In genomic region chr3:51888295-51888661, GRCm38 (mm10) we compare ENCODE assay signal across 8 mouse cellular contexts.
DNase-seq lines count a peak whose midpoint lies in the region; ATAC-seq and TF ChIP-seq lines count a peak whose summit lies in the region.

No protein-coding gene starts in this region.

- 6% methylated on average over 8 of the region's 8 CpGs for WGBS in kidney, embryonic 15.5 days
- 1% methylated on average over 8 of the region's 8 CpGs for WGBS in forebrain, embryonic 12.5 days
- 3% methylated on average over 7 of the region's 8 CpGs for WGBS in limb, embryonic 14.5 days
- 5% methylated on average over 7 of the region's 8 CpGs for WGBS in neural tube, embryonic 14.5 days

- H3K4me2 ChIP-seq in kidney, embryonic 15.5 days, result peak overlapping the region; percentile 51
- peak overlapping the region; percentile 51 for H3K4me2 ChIP-seq in forebrain, embryonic 12.5 days
- H3K4me2 ChIP-seq in limb, embryonic 14.5 days (replicated peaks; ENCODE audit: low read depth, low read length, severe bottlenecking), result peak overlapping the region; percentile 50
- peak overlapping the region; percentile 39 for H3K4me2 ChIP-seq in neural tube, embryonic 14.5 days (ENCODE audit: low read depth, low read length)

- 0 out of 2 replicates have a peak, but pooled peaks have one; percentile 33 for ATAC-seq in kidney, embryonic 15.5 days (replicated peaks; ENCODE audit: low FRiP score)
- peak; percentile 52; the same call in 1 of the 2 replicates for ATAC-seq in forebrain, embryonic 12.5 days (ENCODE audit: low FRiP score)
- no peak for ATAC-seq in limb, embryonic 14.5 days (ENCODE audit: low FRiP score, low read depth)
- ATAC-seq in neural tube, embryonic 14.5 days (ENCODE audit: low read depth), result peak; percentile 52
- ATAC-seq in megakaryocyte-erythroid progenitor cell, adult 5-6 weeks (replicated peaks; ENCODE audit: low FRiP score, low TSS enrichment, poor library complexity, severe bottlenecking), result no peak
- no peak for ATAC-seq in activated CD4-positive, CD25-positive, alpha-beta regulatory T cell, adult 4 months

- no peaks in the 10 kb centered on the region for H3K9me3 ChIP-seq in kidney, embryonic 15.5 days (replicated peaks)
- H3K9me3 ChIP-seq in forebrain, embryonic 12.5 days, result no peaks in the 10 kb centered on the region
- no peaks in the 10 kb centered on the region for H3K9me3 ChIP-seq in limb, embryonic 14.5 days (ENCODE audit: control insufficient read depth, low read length)
- H3K9me3 ChIP-seq in neural tube, embryonic 14.5 days (ENCODE audit: control insufficient read depth, low read length), result no peaks in the 10 kb centered on the region

- H3K4me3 ChIP-seq in kidney, embryonic 15.5 days (replicated peaks), result peak overlapping the region; percentile 16; the same call in 1 of the 2 replicates
- H3K4me3 ChIP-seq in forebrain, embryonic 12.5 days (replicated peaks), result no peak overlapping the region
- H3K4me3 ChIP-seq in limb, embryonic 14.5 days (replicated peaks; ENCODE audit: low read length), result peak overlapping the region; percentile 14; the same call in 1 of the 2 replicates
- H3K4me3 ChIP-seq in neural tube, embryonic 14.5 days (ENCODE audit: low read depth, low read length), result no peak overlapping the region

- no peak for DNase-seq in kidney, postnatal 10 days
- DNase-seq in limb, embryonic 14.5 days (ENCODE audit: low spot score), result no peak
- DNase-seq in right cerebral cortex, postnatal 36 days (ENCODE audit: low spot score in 2 of 2), result no peak

- H3K27ac ChIP-seq in kidney, embryonic 15.5 days, result peak overlapping the region; percentile 65
- peak overlapping the region; percentile 80 for H3K27ac ChIP-seq in forebrain, embryonic 12.5 days
- no peak overlapping the region for H3K27ac ChIP-seq in limb, embryonic 14.5 days (replicated peaks; ENCODE audit: low read depth, low read length)
- peak overlapping the region; percentile 88 for H3K27ac ChIP-seq in neural tube, embryonic 14.5 days (ENCODE audit: low read depth, low read length)

- no peak overlapping the region for H3K9ac ChIP-seq in kidney, embryonic 15.5 days
- peak overlapping the region; percentile 30; the same call in 1 of the 2 replicates for H3K9ac ChIP-seq in forebrain, embryonic 12.5 days
- H3K9ac ChIP-seq in limb, embryonic 14.5 days (ENCODE audit: low read depth, low read length, severe bottlenecking), result no peak overlapping the region
- 0 out of 2 replicates have a peak overlapping the region, but pooled peaks have one; percentile 2 for H3K9ac ChIP-seq in neural tube, embryonic 14.5 days (replicated peaks; ENCODE audit: low read depth, low read length)

- H3K27me3 ChIP-seq in kidney, embryonic 15.5 days, result no peaks in the 10 kb centered on the region
- H3K27me3 ChIP-seq in forebrain, embryonic 12.5 days, result no peaks in the 10 kb centered on the region
- H3K27me3 ChIP-seq in limb, embryonic 14.5 days (ENCODE audit: control insufficient read depth, insufficient read depth, low read length), result no peaks in the 10 kb centered on the region
- no peaks in the 10 kb centered on the region for H3K27me3 ChIP-seq in neural tube, embryonic 14.5 days (ENCODE audit: control insufficient read depth, insufficient read depth, low read length)

- no peak for TF ChIP-seq POLR2A in limb, embryonic 14.5 days (IDR thresholded peaks at IDR 0.05; ENCODE audit: borderline replicate concordance, extremely low read depth, insufficient read depth, insufficient read length)

- peaks cover 29% of the 10 kb centered on the region for H3K4me1 ChIP-seq in kidney, embryonic 15.5 days
- H3K4me1 ChIP-seq in forebrain, embryonic 12.5 days, result peaks cover 39% of the 10 kb centered on the region
- peaks cover 23% of the 10 kb centered on the region for H3K4me1 ChIP-seq in limb, embryonic 14.5 days (ENCODE audit: control insufficient read depth, insufficient read depth, low read length)
- peaks cover 28% of the 10 kb centered on the region for H3K4me1 ChIP-seq in neural tube, embryonic 14.5 days (ENCODE audit: control insufficient read depth, insufficient read depth, low read length)

- H3K36me3 ChIP-seq in kidney, embryonic 15.5 days, result no peaks in the 10 kb centered on the region
- no peaks in the 10 kb centered on the region for H3K36me3 ChIP-seq in forebrain, embryonic 12.5 days (replicated peaks)
- no peaks in the 10 kb centered on the region for H3K36me3 ChIP-seq in limb, embryonic 14.5 days (ENCODE audit: control insufficient read depth, insufficient read depth, low read length)
- no peaks in the 10 kb centered on the region for H3K36me3 ChIP-seq in neural tube, embryonic 14.5 days (ENCODE audit: control insufficient read depth, insufficient read depth, low read length)

Comparison
In these comparisons a context has a peak if more than half of its experiments do, and no peak if none do; other contexts are left out.
1. ATAC-seq: peak in kidney, embryonic 15.5 days (single experiment), forebrain, embryonic 12.5 days (single experiment) and neural tube, embryonic 14.5 days (single experiment); none in limb, embryonic 14.5 days (single experiment), megakaryocyte-erythroid progenitor cell, adult 5-6 weeks (single experiment) and activated CD4-positive, CD25-positive, alpha-beta regulatory T cell, adult 4 months (single experiment).
2. H3K4me3 ChIP-seq: peak in kidney, embryonic 15.5 days (single experiment) and limb, embryonic 14.5 days (single experiment); none in forebrain, embryonic 12.5 days (single experiment) and neural tube, embryonic 14.5 days (single experiment).
3. H3K9ac ChIP-seq: peak in forebrain, embryonic 12.5 days (single experiment) and neural tube, embryonic 14.5 days (single experiment); none in kidney, embryonic 15.5 days (single experiment) and limb, embryonic 14.5 days (single experiment).
4. Peak in every context shown above with its lines, with median percentiles within 50 percentile points of each other: H3K4me2 ChIP-seq.